Mouse (Mus musculus) kidney, postnatal 36 days (tissue): Measurements from ENCODE around the gene Patj.
A peak's percentile ranks its signal among the peaks of the same experiment; 100 is the strongest.
"Not testable (repeated sequence)": the region's sequence is repeated elsewhere in the genome, so short reads cannot be mapped to it uniquely, and the experiment has no call there.

Experiments used
- DNase-seq, 2 experiments: peaks; one replicate each; pipeline ENCODE4 v3.0.0; 2021 to 2022; ENCODE audit warnings: mixed read lengths in 2 of 2

Gene Patj

GRCm38 (mm10) chr4:98395690-98396437 is at the start of gene Patj:
Patj (plus strand) TSS chr4:98395785.
- DNase-seq: peak; percentile 77 to 86

- DNase-seq: no peak
Measured at GRCm38 (mm10) chr4:98348580-98348979, 47.0 kb upstream of the Patj start.

GRCm38 (mm10) chr4:98358034-98358809 is 37.4 kb upstream of the Patj start:
- DNase-seq: no peak

- DNase-seq: peak in 1 of 2 experiments; percentile 18
Measured at GRCm38 (mm10) chr4:98375401-98375800, 20.2 kb upstream of the Patj start.

GRCm38 (mm10) chr4:98376943-98377342 is 18.6 kb upstream of the Patj start:
- no peak for DNase-seq

- DNase-seq: peak; percentile 85 to 91
Measured at GRCm38 (mm10) chr4:98382716-98383424, 12.7 kb upstream of the Patj start, which contains the start of gene Tm2d1. Tm2d1 (minus strand) TSS chr4:98383306.

- no peak for DNase-seq
Measured at GRCm38 (mm10) chr4:98385036-98385435, 10.5 kb upstream of the Patj start.

GRCm38 (mm10) chr4:98395346-98395689 is 267 bp upstream of the Patj start:
- DNase-seq: no peak

GRCm38 (mm10) chr4:98400926-98401583 is 5.5 kb downstream of the Patj start:
- peak; percentile 14 to 29 for DNase-seq

- DNase-seq: peak in 1 of 2 experiments; percentile 8
Measured at GRCm38 (mm10) chr4:98401584-98401962, 6.0 kb downstream of the Patj start.

GRCm38 (mm10) chr4:98403492-98403891 is 7.9 kb downstream of the Patj start:
- DNase-seq: no peak

- peak; percentile 57 to 60 for DNase-seq
Measured at GRCm38 (mm10) chr4:98404412-98404811, 8.8 kb downstream of the Patj start.

GRCm38 (mm10) chr4:98408455-98408854 is 12.9 kb downstream of the Patj start:
- no peak for DNase-seq

- DNase-seq: not testable (repeated sequence)
Measured at GRCm38 (mm10) chr4:98415150-98415549, 19.6 kb downstream of the Patj start.

- DNase-seq: peak in 1 of 2 experiments; percentile 15
Measured at GRCm38 (mm10) chr4:98428371-98428770, 32.8 kb downstream of the Patj start.

GRCm38 (mm10) chr4:98435641-98436457 is 40.3 kb downstream of the Patj start:
- DNase-seq: no peak

GRCm38 (mm10) chr4:98436664-98437363 is 41.2 kb downstream of the Patj start:
- DNase-seq: peak; percentile 13 to 19

- DNase-seq: no peak
Measured at GRCm38 (mm10) chr4:98439261-98440005, 43.8 kb downstream of the Patj start.

GRCm38 (mm10) chr4:98441248-98441647 is 45.7 kb downstream of the Patj start:
- no peak for DNase-seq

GRCm38 (mm10) chr4:98444437-98445139 is 49.0 kb downstream of the Patj start:
- DNase-seq: peak; percentile 24 to 66
